Mouse (Mus musculus): ENCODE data around the gene Prkra.

GRCm38 (mm10) chr2:76597521-76597920 is 50.3 kb downstream of the Prkra start:
- TF ChIP-seq CTCF (IDR thresholded peaks at IDR 0.05; ENCODE audit: insufficient read depth, low read length) (no peak), POLR2A (IDR thresholded peaks at IDR 0.05; ENCODE audit: borderline replicate concordance, extremely low read depth, low read depth, low read length) (no peak)

Data from lung, adult 2 months (tissue).